Mouse (Mus musculus): ENCODE data around the gene Olfr733. TPM values are rescaled to one million over a fixed set of nuclear protein-coding genes. Genes with fewer than 3 reads are reported as not detected.

Olfr733 gene
- not detected in 2 replicates for polyA plus RNA-seq (2021; fragmentation: Nextera tagmentation)
- long read RNA-seq, experiment 1 = 0 reads
- long read RNA-seq, experiment 2 = 0 reads

DNA sequence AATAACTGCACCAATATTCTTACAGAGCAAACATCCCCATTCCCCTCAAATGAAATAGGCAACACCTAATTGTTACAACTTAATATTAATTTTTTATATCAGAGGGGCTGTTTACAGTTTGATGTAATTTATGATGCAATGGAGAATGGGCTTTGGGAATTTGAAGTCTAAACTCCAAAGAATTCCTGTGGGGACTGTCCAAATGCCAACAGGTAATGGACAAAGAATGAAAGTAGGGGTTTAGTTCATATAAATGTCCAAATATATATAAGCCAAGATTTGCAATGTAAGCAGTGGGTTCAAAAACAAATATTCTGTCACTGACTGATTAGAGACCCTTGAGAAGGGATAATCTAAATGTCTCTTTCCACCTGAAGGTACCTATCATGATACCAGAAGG, at the start of gene Olfr733:
Gene Olfr733 (minus strand): TSS at position 101 of the 400 bp plus-strand sequence.

DNA sequence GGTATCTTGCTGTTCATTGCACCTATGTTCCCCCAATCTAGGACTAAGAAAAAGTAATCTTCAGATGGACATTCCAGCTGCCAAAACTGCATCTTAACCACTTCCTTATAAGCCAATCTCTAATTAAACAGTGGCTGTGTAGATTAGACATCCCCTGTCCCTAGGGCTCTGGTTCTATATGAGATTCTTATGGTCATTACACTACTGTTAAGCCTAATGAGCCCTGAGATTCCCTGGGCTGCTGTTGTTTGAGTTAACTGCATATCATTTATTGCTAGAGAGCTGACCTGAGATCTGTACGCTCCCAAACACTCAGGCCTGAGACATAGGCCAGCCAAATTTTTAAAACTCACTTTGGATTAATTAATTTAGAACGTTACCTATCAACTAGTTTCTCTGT, 47.5 kb upstream of the Olfr733 start, which contains the start of gene Olfr735:
Gene Olfr735 (minus strand): TSS at position 77 of the 400 bp plus-strand sequence.

DNA sequence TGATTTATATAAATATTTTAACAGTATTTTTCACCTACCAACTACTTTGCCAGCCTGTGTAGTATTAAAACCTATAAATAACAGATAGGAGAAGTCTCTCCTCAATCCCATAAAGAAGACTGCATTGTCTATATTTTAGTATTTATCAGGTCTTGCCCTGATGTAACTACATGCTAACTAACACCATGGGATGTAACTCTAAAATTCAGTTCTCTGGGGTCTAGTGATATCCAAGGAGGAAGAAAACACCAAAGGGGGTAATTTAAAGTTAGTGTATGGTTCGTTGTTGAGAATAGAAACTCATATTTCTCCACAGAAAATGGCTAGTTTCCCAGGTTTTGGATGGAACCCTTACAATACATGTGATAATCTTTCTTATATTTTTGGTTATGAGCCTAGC, 25.3 kb upstream of the Olfr733 start, which contains the start of gene Olfr734:
Gene Olfr734 (minus strand): TSS at position 101 of the 400 bp plus-strand sequence.

DNA sequence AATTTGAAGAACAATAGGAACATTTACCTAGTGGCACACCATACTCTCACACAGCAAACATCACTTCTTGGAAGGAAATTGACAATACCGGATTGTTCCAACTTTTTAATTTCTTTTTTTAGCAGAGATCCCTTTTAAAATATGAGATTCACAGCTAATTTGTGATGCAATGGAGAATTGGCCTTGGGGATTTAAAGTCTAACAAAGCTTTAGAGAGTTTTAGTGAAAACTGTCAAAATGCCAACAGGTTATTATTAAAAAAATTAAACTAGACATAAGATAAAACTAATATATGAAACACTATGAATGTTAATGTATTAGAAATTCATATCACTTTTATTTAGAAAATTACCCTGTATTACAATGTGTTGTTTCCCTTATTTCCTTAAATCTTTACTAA, 17.2 kb downstream of the Olfr733 start, which contains the start of gene Olfr732:
Gene Olfr732 (minus strand): TSS at position 101 of the 400 bp plus-strand sequence.

Other genes starting within 250 kb of the Olfr733 start
- not detected in 2 replicates for gene Olfr726, start 210.6 kb downstream of the Olfr733 start, polyA plus RNA-seq (2021; fragmentation: Nextera tagmentation)
- not detected in 2 replicates for gene Olfr727, start 178.3 kb downstream of the Olfr733 start, polyA plus RNA-seq (2021; fragmentation: Nextera tagmentation)
- gene Olfr728, start 158.8 kb downstream of the Olfr733 start, polyA plus RNA-seq (2021; fragmentation: Nextera tagmentation) = not detected in 2 replicates
- not detected in 2 replicates for gene Olfr729, start 148.6 kb downstream of the Olfr733 start, polyA plus RNA-seq (2021; fragmentation: Nextera tagmentation)
- not detected in 2 replicates for gene Olfr730, start 113.3 kb downstream of the Olfr733 start, polyA plus RNA-seq (2021; fragmentation: Nextera tagmentation)
- not detected in 2 replicates for gene Olfr731, start 59.7 kb downstream of the Olfr733 start, polyA plus RNA-seq (2021; fragmentation: Nextera tagmentation)
- not detected in 2 replicates for gene Olfr732, start 17.3 kb downstream of the Olfr733 start, polyA plus RNA-seq (2021; fragmentation: Nextera tagmentation)
- not detected in 2 replicates for gene Olfr734, start 25.2 kb upstream of the Olfr733 start, polyA plus RNA-seq (2021; fragmentation: Nextera tagmentation)
- gene Olfr735, start 47.4 kb upstream of the Olfr733 start, polyA plus RNA-seq (2021; fragmentation: Nextera tagmentation) = not detected in 2 replicates
- gene Tlr11, start 56.4 kb upstream of the Olfr733 start, polyA plus RNA-seq (2021; fragmentation: Nextera tagmentation) = not detected in 2 replicates
- not detected in 2 replicates for gene Olfr736, start 79.6 kb upstream of the Olfr733 start, polyA plus RNA-seq (2021; fragmentation: Nextera tagmentation)
- not detected in 2 replicates for gene Olfr738, start 106.0 kb upstream of the Olfr733 start, polyA plus RNA-seq (2021; fragmentation: Nextera tagmentation)
- gene Olfr739, start 117.1 kb upstream of the Olfr733 start, polyA plus RNA-seq (2021; fragmentation: Nextera tagmentation) = not detected in 2 replicates
- gene Olfr740, start 144.0 kb upstream of the Olfr733 start, polyA plus RNA-seq (2021; fragmentation: Nextera tagmentation) = not detected in 2 replicates
- gene Olfr741, start 171.2 kb upstream of the Olfr733 start, polyA plus RNA-seq (2021; fragmentation: Nextera tagmentation) = not detected in 2 replicates
- not detected in 2 replicates for gene Olfr742, start 202.1 kb upstream of the Olfr733 start, polyA plus RNA-seq (2021; fragmentation: Nextera tagmentation)
- gene Olfr743, start 220.3 kb upstream of the Olfr733 start, polyA plus RNA-seq (2021; fragmentation: Nextera tagmentation) = not detected in 2 replicates

All from layer of hippocampus, adult 6 months (tissue).